Mouse (Mus musculus): ENCODE results near the gene Timm10. TPM values are rescaled to one million over a fixed set of nuclear protein-coding genes. Genes with fewer than 3 reads are reported as not detected.

Gene Timm10
- total and polyA plus RNA-seq, 2 experiments from 2014 or later: 62.5 to 85.0 TPM

- DNase-seq (ENCODE audit: low spot score): no peak
- Histone ChIP-seq H3K9ac (replicated peaks; ENCODE audit: low read length, poor library complexity, severe bottlenecking) (no peak within 1 kb of the TSS), H3K27me3 (ENCODE audit: insufficient read depth, low read length) (peaks cover 38% of the 10 kb centered on the region), H3K9me3 (ENCODE audit: low read length) (no peaks in the 10 kb centered on the region), H3K27ac (ENCODE audit: low read depth, low read length) (no peak within 1 kb of the TSS), H3K4me3 (ENCODE audit: low read depth, low read length) (peak within 1 kb of the TSS; percentile 51), H3K36me3 (ENCODE audit: insufficient read depth, low read length) (no peaks in the 10 kb centered on the region), H3K4me1 (ENCODE audit: insufficient read depth, low read length) (peaks cover 11% of the 10 kb centered on the region), H3K4me2 (ENCODE audit: low read depth, low read length, poor library complexity, severe bottlenecking) (peak within 1 kb of the TSS; percentile 99)
- no peak for TF ChIP-seq CTCF (IDR thresholded peaks at IDR 0.05)
- ATAC-seq (ENCODE audit: low FRiP score): no peak
- 22% methylated on average over 10 of the region's 10 CpGs for WGBS
Observed at GRCm38 (mm10) chr2:84838593-84838949, 11.8 kb downstream of the Timm10 start, which contains the start of gene Slc43a1. TSS of gene Slc43a1 (plus strand) at chr2:84838850.

GRCm38 (mm10) chr2:84838993-84839980 lies 12.5 kb downstream of the Timm10 start:
- Histone ChIP-seq H3K36me3 (ENCODE audit: insufficient read depth, low read length) (no peaks in the 10 kb centered on the region), H3K9me3 (ENCODE audit: low read length) (no peaks in the 10 kb centered on the region), H3K4me1 (ENCODE audit: insufficient read depth, low read length) (peaks cover 11% of the 10 kb centered on the region), H3K4me2 (ENCODE audit: low read depth, low read length, poor library complexity, severe bottlenecking) (peak overlapping the region; percentile 99), H3K9ac (replicated peaks; ENCODE audit: low read length, poor library complexity, severe bottlenecking) (0 out of 2 replicates have a peak overlapping the region, but pooled peaks have one; percentile 33), H3K27ac (ENCODE audit: low read depth, low read length) (no peak overlapping the region), H3K4me3 (ENCODE audit: low read depth, low read length) (peak overlapping the region; percentile 51), H3K27me3 (ENCODE audit: insufficient read depth, low read length) (peaks cover 38% of the 10 kb centered on the region)
- 1% methylated on average over 47 of the region's 47 CpGs for WGBS
- no peak for DNase-seq (ENCODE audit: low spot score)
- no peak for TF ChIP-seq CTCF (IDR thresholded peaks at IDR 0.05)
- no peak for ATAC-seq (ENCODE audit: low FRiP score)

- H3K4me1 ChIP-seq (ENCODE audit: insufficient read depth, low read length): peaks cover 11% of the 10 kb centered on the region
- H3K27ac ChIP-seq (ENCODE audit: low read depth, low read length): no peak overlapping the region
- DNase-seq (ENCODE audit: low spot score): peak; percentile 51
- no peaks in the 10 kb centered on the region for H3K9me3 ChIP-seq (ENCODE audit: low read length)
- ATAC-seq (ENCODE audit: low FRiP score): peak; percentile 71
- H3K27me3 ChIP-seq (ENCODE audit: insufficient read depth, low read length): peaks cover 38% of the 10 kb centered on the region
- whole genome bisulfite sequencing: under 1% methylated on average over 54 of the region's 54 CpGs
- peak overlapping the region; percentile 33 for H3K9ac ChIP-seq (replicated peaks; ENCODE audit: low read length, poor library complexity, severe bottlenecking)
- peak overlapping the region; percentile 99 for H3K4me2 ChIP-seq (ENCODE audit: low read depth, low read length, poor library complexity, severe bottlenecking)
- peak overlapping the region; percentile 51 for H3K4me3 ChIP-seq (ENCODE audit: low read depth, low read length)
- no peaks in the 10 kb centered on the region for H3K36me3 ChIP-seq (ENCODE audit: insufficient read depth, low read length)
- TF ChIP-seq CTCF (IDR thresholded peaks at IDR 0.05): no peak
Observed at GRCm38 (mm10) chr2:84840016-84840747, 13.4 kb downstream of the Timm10 start.

- WGBS: 10% methylated on average over 17 of the region's 17 CpGs
- H3K4me3 ChIP-seq (ENCODE audit: low read depth, low read length): peak overlapping the region; percentile 51
- H3K4me1 ChIP-seq (ENCODE audit: insufficient read depth, low read length): peaks cover 11% of the 10 kb centered on the region
- H3K36me3 ChIP-seq (ENCODE audit: insufficient read depth, low read length): no peaks in the 10 kb centered on the region
- H3K9ac ChIP-seq (replicated peaks; ENCODE audit: low read length, poor library complexity, severe bottlenecking): peak overlapping the region; percentile 29
- peaks cover 38% of the 10 kb centered on the region for H3K27me3 ChIP-seq (ENCODE audit: insufficient read depth, low read length)
- no peak overlapping the region for H3K27ac ChIP-seq (ENCODE audit: low read depth, low read length)
- no peak; the same call in 1 of the 2 replicates for ATAC-seq (ENCODE audit: low FRiP score)
- H3K9me3 ChIP-seq (ENCODE audit: low read length): no peaks in the 10 kb centered on the region
- no peak for TF ChIP-seq CTCF (IDR thresholded peaks at IDR 0.05)
- H3K4me2 ChIP-seq (ENCODE audit: low read depth, low read length, poor library complexity, severe bottlenecking): peak overlapping the region; percentile 99
- DNase-seq (ENCODE audit: low spot score): no peak
Observed at GRCm38 (mm10) chr2:84840748-84841563, 14.2 kb downstream of the Timm10 start.

GRCm38 (mm10) chr2:84841905-84842304 lies 15.1 kb downstream of the Timm10 start:
- peaks cover 11% of the 10 kb centered on the region for H3K4me1 ChIP-seq (ENCODE audit: insufficient read depth, low read length)
- no peak for DNase-seq (ENCODE audit: low spot score)
- H3K9me3 ChIP-seq (ENCODE audit: low read length): no peaks in the 10 kb centered on the region
- peaks cover 37% of the 10 kb centered on the region for H3K27me3 ChIP-seq (ENCODE audit: insufficient read depth, low read length)
- no peak for TF ChIP-seq CTCF (IDR thresholded peaks at IDR 0.05)
- no peak overlapping the region for H3K27ac ChIP-seq (ENCODE audit: low read depth, low read length)
- no peak overlapping the region for H3K4me2 ChIP-seq (ENCODE audit: low read depth, low read length, poor library complexity, severe bottlenecking)
- no peaks in the 10 kb centered on the region for H3K36me3 ChIP-seq (ENCODE audit: insufficient read depth, low read length)
- ATAC-seq (ENCODE audit: low FRiP score): no peak
- no peak overlapping the region for H3K9ac ChIP-seq (replicated peaks; ENCODE audit: low read length, poor library complexity, severe bottlenecking)
- H3K4me3 ChIP-seq (ENCODE audit: low read depth, low read length): no peak overlapping the region

Measured in midbrain, postnatal 0 days (tissue).